ENCODE assay signal across 13 mouse cellular contexts in genomic region chr7:27685220-27685619, GRCm38 (mm10). TPM values are rescaled to one million over a fixed set of nuclear protein-coding genes. Genes with fewer than 3 reads are reported as not detected.
DNase-seq lines count a peak whose midpoint lies in the region; ATAC-seq and TF ChIP-seq lines count a peak whose summit lies in the region.
"Had no signal": no experiment of that assay in that cellular context is flagged by ENCODE, and none has a peak within 500 bp of the region (broad histone marks: within the 10 kb centered on the region; RNA-seq: fewer than 3 reads in every experiment).

No protein-coding gene starts in this region.

- H3K4me2 ChIP-seq in heart, embryonic 16.5 days (ENCODE audit: low read depth, low read length) = peak overlapping the region; percentile 0; the same call in 1 of the 2 replicates
- no peak overlapping the region for H3K4me2 ChIP-seq in heart, embryonic 11.5 days
- H3K4me2 ChIP-seq in forebrain, embryonic 15.5 days (replicated peaks) = peak overlapping the region; percentile 43
- H3K4me2 ChIP-seq in midbrain, embryonic 12.5 days (replicated peaks) = peak overlapping the region; percentile 48

- WGBS in heart, embryonic 16.5 days = 28% methylated on average over 5 of the region's 5 CpGs
- 31% methylated on average over 5 of the region's 5 CpGs for WGBS in heart, embryonic 11.5 days (ENCODE audit: insufficient replicate concordance)
- WGBS in forebrain, embryonic 15.5 days = 37% methylated on average over 5 of the region's 5 CpGs
- WGBS in midbrain, embryonic 12.5 days = 37% methylated on average over 5 of the region's 5 CpGs
- WGBS in kidney, adult 2 months = 29% methylated on average over 5 of the region's 5 CpGs

- H3K4me3 ChIP-seq in heart, embryonic 16.5 days (ENCODE audit: low read length) = no peak overlapping the region
- H3K4me3 ChIP-seq in heart, embryonic 11.5 days (ENCODE audit: low read depth, low read length) = no peak overlapping the region
- H3K4me3 ChIP-seq in bone marrow macrophage, adult 2 months (ENCODE audit: insufficient read depth, low read length) = peak overlapping the region; percentile 50
- H3K4me3 ChIP-seq in forebrain, embryonic 15.5 days = peak overlapping the region; percentile 28
- peak overlapping the region; percentile 4; the same call in 1 of the 2 replicates for H3K4me3 ChIP-seq in midbrain, embryonic 12.5 days
- H3K4me3 ChIP-seq in kidney, adult 2 months (ENCODE audit: insufficient read depth, low read depth, low read length) = no peak overlapping the region
- H3K4me3 ChIP-seq: left cerebral cortex, adult 2 months had no signal

- TF ChIP-seq CTCF in bone marrow macrophage, adult 2 months (IDR thresholded peaks at IDR 0.05; ENCODE audit: low read depth, low read length) = no peak
- TF ChIP-seq CTCF in kidney, adult 2 months (conservative IDR thresholded peaks at IDR 0.05; ENCODE audit: insufficient read depth, insufficient read length, low read depth, low read length) = no peak

- H3K36me3 ChIP-seq in heart, embryonic 16.5 days (ENCODE audit: control insufficient read depth, insufficient read depth) = no peaks in the 10 kb centered on the region
- H3K36me3 ChIP-seq in heart, embryonic 11.5 days (ENCODE audit: control insufficient read depth, insufficient read depth, low read length) = no peaks in the 10 kb centered on the region
- no peaks in the 10 kb centered on the region for H3K36me3 ChIP-seq in forebrain, embryonic 15.5 days
- no peaks in the 10 kb centered on the region for H3K36me3 ChIP-seq in midbrain, embryonic 12.5 days
- H3K36me3 ChIP-seq in kidney, adult 2 months (ENCODE audit: control insufficient read depth, insufficient read depth, low read length) = no peaks in the 10 kb centered on the region

- H3K9ac ChIP-seq in heart, embryonic 16.5 days (ENCODE audit: low read length) = no peak overlapping the region
- H3K9ac ChIP-seq in heart, embryonic 11.5 days (ENCODE audit: low read depth, low read length) = no peak overlapping the region
- H3K9ac ChIP-seq in forebrain, embryonic 15.5 days (replicated peaks) = 0 out of 2 replicates have a peak overlapping the region, but pooled peaks have one; percentile 20
- H3K9ac ChIP-seq in midbrain, embryonic 12.5 days (replicated peaks) = peak overlapping the region; percentile 41

- no peak for DNase-seq in left cerebral cortex, adult 18-20 months (ENCODE audit: low spot score in 2 of 2)
- DNase-seq in kidney, adult 2 months = no peak
- no peak for DNase-seq in gastrocnemius, postnatal 4 days (ENCODE audit: low spot score in 2 of 2)
- DNase-seq: lung, adult 2 months; right cerebral cortex, postnatal 25 days; thymus, adult 18-20 months had no signal

- H3K27me3 ChIP-seq in heart, embryonic 16.5 days (ENCODE audit: control insufficient read depth, insufficient read depth, low read length) = 0 out of 2 replicates have a peak, but pooled peaks cover 3% of the 10 kb centered on the region
- peaks cover 2% of the 10 kb centered on the region; the same call in 1 of the 2 replicates for H3K27me3 ChIP-seq in heart, embryonic 11.5 days (ENCODE audit: control insufficient read depth, insufficient read depth, low read length)
- no peaks in the 10 kb centered on the region for H3K27me3 ChIP-seq in forebrain, embryonic 15.5 days
- no peaks in the 10 kb centered on the region for H3K27me3 ChIP-seq in midbrain, embryonic 12.5 days
- H3K27me3 ChIP-seq in kidney, adult 2 months (replicated peaks; ENCODE audit: control insufficient read depth, insufficient read depth, low read length) = no peaks in the 10 kb centered on the region

- H3K4me1 ChIP-seq in heart, embryonic 16.5 days (ENCODE audit: control insufficient read depth, insufficient read depth, low read length) = peaks cover 4% of the 10 kb centered on the region
- H3K4me1 ChIP-seq in heart, embryonic 11.5 days (ENCODE audit: control insufficient read depth, insufficient read depth, low read length) = peaks cover 8% of the 10 kb centered on the region
- H3K4me1 ChIP-seq in bone marrow macrophage, adult 2 months (ENCODE audit: control insufficient read depth, insufficient read depth, low read length) = peaks cover 15% of the 10 kb centered on the region
- peaks cover 13% of the 10 kb centered on the region for H3K4me1 ChIP-seq in forebrain, embryonic 15.5 days
- H3K4me1 ChIP-seq in midbrain, embryonic 12.5 days = peaks cover 15% of the 10 kb centered on the region
- H3K4me1 ChIP-seq in kidney, adult 2 months (ENCODE audit: control insufficient read depth, insufficient read depth, low read length) = peaks cover 5% of the 10 kb centered on the region; the same call in 1 of the 2 replicates

- H3K27ac ChIP-seq in heart, embryonic 16.5 days (ENCODE audit: low read length) = no peak overlapping the region
- H3K27ac ChIP-seq in heart, embryonic 11.5 days (ENCODE audit: low read depth, low read length) = no peak overlapping the region
- H3K27ac ChIP-seq in bone marrow macrophage, adult 2 months (ENCODE audit: insufficient read depth, low read depth, low read length) = peak overlapping the region; percentile 44; the same call in 1 of the 2 replicates
- no peak overlapping the region for H3K27ac ChIP-seq in forebrain, embryonic 15.5 days (replicated peaks)
- no peak overlapping the region for H3K27ac ChIP-seq in midbrain, embryonic 12.5 days (replicated peaks)
- H3K27ac ChIP-seq in kidney, adult 2 months (ENCODE audit: insufficient read depth, low read depth, low read length) = no peak overlapping the region
- H3K27ac ChIP-seq: left cerebral cortex, adult 2 months had no signal

- no peak for TF ChIP-seq POLR2A in bone marrow macrophage, adult 2 months (IDR thresholded peaks at IDR 0.05; ENCODE audit: borderline replicate concordance, low read depth, low read length)
- no peak for TF ChIP-seq POLR2A in kidney, adult 2 months (IDR thresholded peaks at IDR 0.05; ENCODE audit: low read depth, low read length)

- no peaks in the 10 kb centered on the region for H3K9me3 ChIP-seq in heart, embryonic 16.5 days (replicated peaks; ENCODE audit: control insufficient read depth, low read length)
- H3K9me3 ChIP-seq in heart, embryonic 11.5 days (replicated peaks; ENCODE audit: control insufficient read depth, low read length) = no peaks in the 10 kb centered on the region
- H3K9me3 ChIP-seq in forebrain, embryonic 15.5 days = no peaks in the 10 kb centered on the region
- no peaks in the 10 kb centered on the region for H3K9me3 ChIP-seq in midbrain, embryonic 12.5 days

- no peak for ATAC-seq in heart, embryonic 16.5 days (replicated peaks; ENCODE audit: extremely low read depth, insufficient read depth, low FRiP score)
- ATAC-seq in heart, embryonic 11.5 days (replicated peaks; ENCODE audit: insufficient number of reproducible peaks, low FRiP score, low TSS enrichment) = no peak
- no peak for ATAC-seq in forebrain, embryonic 15.5 days (replicated peaks)
- no peak for ATAC-seq in midbrain, embryonic 12.5 days (ENCODE audit: low FRiP score, low read depth)

RNA-seq across cellular contexts. Expression of gene Zfp607b, which starts 3.9 kb away (rescaled TPM):
- 2.4 and 3.0 TPM in 2 replicates for polyA plus RNA-seq in heart, embryonic 16.5 days (2015; fragmentation: Nextera tagmentation; extraction: Ambion mirVana)
- 1.7 and 3.1 TPM in 2 replicates for polyA plus RNA-seq in heart, embryonic 11.5 days (2014; fragmentation: Nextera tagmentation; extraction: Ambion mirVana)
- 4.8 and 5.6 TPM in 2 replicates for polyA plus RNA-seq in bone marrow macrophage, adult 2 months (2012; ENCODE audit: insufficient read depth, insufficient read length, missing spikeins)
- 11.5 and 14.2 TPM in 2 replicates for polyA plus RNA-seq in forebrain, embryonic 15.5 days (2015; fragmentation: Nextera tagmentation; extraction: Ambion mirVana)
- 9.3 and 9.9 TPM in 2 replicates for polyA plus RNA-seq in midbrain, embryonic 12.5 days (2016; fragmentation: Nextera tagmentation; extraction: Ambion mirVana)
- 10 to 100 TPM; 10.9 to 11.1 TPM for total RNA-seq in left cerebral cortex, adult 18-20 months (2021)
- polyA plus RNA-seq in kidney, adult 2 months (2012; rRNA removed) = 0.27 and 1.1 TPM in 2 replicates
- total RNA-seq in gastrocnemius, postnatal 4 days (2021) = 1 to 10 TPM; 1.4 to 2.1 TPM

RNA-seq across cellular contexts. Expression of gene Map3k10, which starts 10.8 kb away (rescaled TPM):
- polyA plus RNA-seq in heart, embryonic 16.5 days (2015; fragmentation: Nextera tagmentation; extraction: Ambion mirVana) = 3.5 and 4.2 TPM in 2 replicates
- 3.0 and 3.6 TPM in 2 replicates for polyA plus RNA-seq in heart, embryonic 11.5 days (2014; fragmentation: Nextera tagmentation; extraction: Ambion mirVana)
- 12.2 and 12.6 TPM in 2 replicates for polyA plus RNA-seq in bone marrow macrophage, adult 2 months (2012; ENCODE audit: insufficient read depth, insufficient read length, missing spikeins)
- polyA plus RNA-seq in forebrain, embryonic 15.5 days (2015; fragmentation: Nextera tagmentation; extraction: Ambion mirVana) = 15.1 and 16.9 TPM in 2 replicates
- 17.9 and 18.9 TPM in 2 replicates for polyA plus RNA-seq in midbrain, embryonic 12.5 days (2016; fragmentation: Nextera tagmentation; extraction: Ambion mirVana)
- total RNA-seq in left cerebral cortex, adult 18-20 months (2021) = 100 to 1,000 TPM; 192 to 197 TPM
- 24.6 and 26.8 TPM in 2 replicates for polyA plus RNA-seq in kidney, adult 2 months (2012; rRNA removed)
- total RNA-seq in gastrocnemius, postnatal 4 days (2021) = 10 to 100 TPM; 19.2 to 20.0 TPM

RNA-seq across cellular contexts. Expression of gene Ttc9b, which starts 31.5 kb away (rescaled TPM):
- polyA plus RNA-seq in heart, embryonic 16.5 days (2015; fragmentation: Nextera tagmentation; extraction: Ambion mirVana) = 0.07 TPM in 1 of 2 replicates, not detected in the other
- not detected in 2 replicates for polyA plus RNA-seq in heart, embryonic 11.5 days (2014; fragmentation: Nextera tagmentation; extraction: Ambion mirVana)
- not detected in 2 replicates for polyA plus RNA-seq in bone marrow macrophage, adult 2 months (2012; ENCODE audit: insufficient read depth, insufficient read length, missing spikeins)
- polyA plus RNA-seq in forebrain, embryonic 15.5 days (2015; fragmentation: Nextera tagmentation; extraction: Ambion mirVana) = 64.1 and 66.2 TPM in 2 replicates
- 18.1 and 19.4 TPM in 2 replicates for polyA plus RNA-seq in midbrain, embryonic 12.5 days (2016; fragmentation: Nextera tagmentation; extraction: Ambion mirVana)
- 10 to 100 TPM; 88.9 to 93.4 TPM for total RNA-seq in left cerebral cortex, adult 18-20 months (2021)
- not detected in 2 replicates for polyA plus RNA-seq in kidney, adult 2 months (2012; rRNA removed)
- total RNA-seq in gastrocnemius, postnatal 4 days (2021) = not detected
- polyA plus RNA-seq: heart, postnatal 0 days; lung, adult 2 months had no signal

RNA-seq across cellular contexts. Expression of gene Zfp60, which starts 46.0 kb away (rescaled TPM):
- polyA plus RNA-seq in heart, embryonic 16.5 days (2015; fragmentation: Nextera tagmentation; extraction: Ambion mirVana) = 17.7 and 19.8 TPM in 2 replicates
- 21.8 and 22.5 TPM in 2 replicates for polyA plus RNA-seq in heart, embryonic 11.5 days (2014; fragmentation: Nextera tagmentation; extraction: Ambion mirVana)
- polyA plus RNA-seq in bone marrow macrophage, adult 2 months (2012; ENCODE audit: insufficient read depth, insufficient read length, missing spikeins) = 8.3 and 8.9 TPM in 2 replicates
- 126 and 128 TPM in 2 replicates for polyA plus RNA-seq in forebrain, embryonic 15.5 days (2015; fragmentation: Nextera tagmentation; extraction: Ambion mirVana)
- 102 and 112 TPM in 2 replicates for polyA plus RNA-seq in midbrain, embryonic 12.5 days (2016; fragmentation: Nextera tagmentation; extraction: Ambion mirVana)
- total RNA-seq in left cerebral cortex, adult 18-20 months (2021) = 10 to 100 TPM; 35.7 to 36.0 TPM
- polyA plus RNA-seq in kidney, adult 2 months (2012; rRNA removed) = 1.7 and 2.4 TPM in 2 replicates
- 10 to 100 TPM; 10.9 to 12.8 TPM for total RNA-seq in gastrocnemius, postnatal 4 days (2021)

Comparison
In these comparisons a context has a peak if more than half of its experiments do, and no peak if none do; other contexts are left out.
1. H3K4me3 ChIP-seq: peak in bone marrow macrophage, adult 2 months (single experiment), forebrain, embryonic 15.5 days (single experiment) and midbrain, embryonic 12.5 days (single experiment); none in heart, embryonic 16.5 days (single experiment), heart, embryonic 11.5 days (single experiment) and kidney, adult 2 months (single experiment).
2. H3K9ac ChIP-seq: peak in forebrain, embryonic 15.5 days (single experiment) and midbrain, embryonic 12.5 days (single experiment); none in heart, embryonic 16.5 days (single experiment) and heart, embryonic 11.5 days (single experiment).
3. RNA of gene Ttc9b, which starts 31.5 kb away (polyA plus RNA-seq): 64.1 to 66.2 TPM in forebrain, embryonic 15.5 days and 18.1 to 19.4 TPM in midbrain, embryonic 12.5 days; 0.07 TPM in heart, embryonic 16.5 days, not detected in kidney, adult 2 months, not detected in heart, embryonic 11.5 days and not detected in bone marrow macrophage, adult 2 months; every median in the first group is over 10 times any median in the second.